Mouse (Mus musculus) gastrocnemius, postnatal 36 days (tissue): ENCODE measurements at regions not wholly inside any gene's neighbourhood (a gene's known extent, or its start where the extent isn't known, plus 50 kb on each side); places are given as distances from the start of the nearest gene placed in this dataset.

ENCODE experiments used
- DNase-seq, 2 experiments: peaks; one replicate each; pipeline ENCODE4 v3.0.0; 2022
- intact Hi-C: fragments of 180-260 bp; cut with DNase I; formaldehyde crosslinking; loops from one replicate; pipeline ENCODE4 v1.15.1; 2025

DNA sequence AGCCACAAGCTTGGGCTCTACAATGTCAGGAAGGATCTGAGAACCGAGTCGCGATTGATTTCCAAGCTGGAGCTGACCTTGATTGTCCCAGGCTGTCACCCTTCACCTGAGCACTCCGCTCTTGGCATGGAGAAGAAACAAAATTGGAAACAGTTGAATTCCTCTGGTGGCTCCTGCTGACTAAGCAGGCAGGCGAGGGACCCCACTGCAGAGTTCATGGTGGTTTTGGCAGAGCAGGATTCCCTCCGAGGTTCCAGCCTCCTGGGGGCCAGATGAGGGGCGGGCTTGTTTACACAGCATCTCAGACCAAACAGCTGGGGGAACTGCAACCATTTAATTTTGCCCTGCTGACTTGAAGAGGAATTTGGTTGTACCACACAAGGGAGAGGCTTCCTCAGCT is 224.0 kb upstream of the Adamts9 start:
- DNase-seq: peak; percentile 21 to 25
- intact Hi-C loops: loop anchor here (10.0 kb wide), 1 partner anchor 222 kb away; the partner anchor contains the start of gene Adamts9

DNA sequence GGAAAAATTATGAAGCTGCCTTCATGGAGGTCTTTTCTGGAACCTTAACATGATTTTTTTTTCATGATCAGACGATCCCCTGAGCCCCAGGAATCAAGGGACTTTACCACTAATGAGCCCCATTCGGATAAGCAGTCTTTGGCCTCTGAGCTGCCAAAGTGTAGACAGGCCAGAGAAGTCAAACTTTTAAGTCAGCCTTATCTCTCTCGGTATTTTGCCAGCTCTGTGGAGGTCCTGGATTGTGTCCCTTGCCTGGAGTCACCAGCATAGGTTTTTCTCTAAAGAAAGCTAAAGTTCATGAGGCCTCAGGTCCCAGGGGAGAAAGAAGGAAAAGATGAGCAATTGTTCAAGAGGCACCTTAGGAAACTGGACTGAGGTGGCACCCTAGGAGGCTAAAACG is 222.7 kb upstream of the Adamts9 start:
- no peak for DNase-seq
- intact Hi-C loops: loop anchor here (10.0 kb wide), 1 partner anchor 221 kb away; the partner anchor contains the start of gene Adamts9

DNA sequence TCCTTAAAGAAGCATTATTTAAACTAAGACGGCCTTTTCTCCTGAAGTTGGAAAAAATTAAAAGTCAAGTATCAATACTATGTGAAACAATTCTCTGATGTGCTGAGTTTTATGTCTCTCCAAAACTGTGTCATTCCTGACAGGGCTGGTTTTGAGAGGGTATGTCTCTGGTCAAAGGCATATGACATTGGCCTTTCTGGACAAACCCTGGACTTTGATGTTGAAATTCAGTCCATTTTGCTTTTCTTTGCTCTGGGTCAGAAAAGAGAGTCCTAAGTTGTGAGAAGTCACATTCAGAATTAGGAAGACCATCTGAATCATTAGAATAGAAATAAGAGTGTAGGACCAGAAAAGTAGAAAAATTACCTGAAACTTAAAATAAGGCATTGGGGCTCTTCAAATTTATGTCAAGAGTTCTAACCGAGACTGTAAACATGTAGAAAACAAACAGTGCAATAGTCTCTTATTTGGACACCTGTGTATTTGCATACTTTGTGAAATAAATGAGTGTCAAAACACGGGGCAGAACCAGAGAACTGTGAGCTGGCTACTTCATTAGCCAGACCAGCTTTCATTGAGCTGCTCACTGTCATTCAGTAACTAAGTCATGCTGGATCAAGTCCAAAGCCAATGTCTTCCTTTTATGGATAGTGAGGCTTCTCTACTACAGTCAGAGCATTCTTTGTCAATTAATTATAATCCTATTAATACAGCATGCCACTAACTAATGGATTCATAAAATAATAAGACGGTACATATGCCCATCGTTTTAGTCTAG is 209.3 kb upstream of the Adamts9 start:
- DNase-seq: no peak
- intact Hi-C loops: no loop called here

DNA sequence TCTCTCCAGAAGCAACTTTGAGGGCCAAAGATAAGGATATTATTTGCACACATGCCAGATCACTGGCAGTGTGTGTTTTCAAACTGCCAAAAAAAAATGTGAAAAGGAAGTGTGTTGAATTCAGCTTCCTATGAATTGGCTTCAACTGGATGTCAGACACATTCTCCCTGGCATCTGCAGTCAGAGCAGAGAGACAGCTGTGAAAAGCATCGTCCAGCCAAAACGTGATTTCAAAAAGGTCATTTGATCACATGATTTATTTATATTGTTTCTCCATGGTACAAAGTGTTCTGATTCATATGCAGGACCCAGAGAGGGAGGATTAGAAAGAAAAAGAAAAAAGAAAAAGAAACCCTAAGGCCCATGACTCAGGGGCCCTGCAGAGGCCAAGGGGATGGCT is 207.2 kb upstream of the Adamts9 start:
- no peak for DNase-seq
- intact Hi-C loops: no loop called here

DNA sequence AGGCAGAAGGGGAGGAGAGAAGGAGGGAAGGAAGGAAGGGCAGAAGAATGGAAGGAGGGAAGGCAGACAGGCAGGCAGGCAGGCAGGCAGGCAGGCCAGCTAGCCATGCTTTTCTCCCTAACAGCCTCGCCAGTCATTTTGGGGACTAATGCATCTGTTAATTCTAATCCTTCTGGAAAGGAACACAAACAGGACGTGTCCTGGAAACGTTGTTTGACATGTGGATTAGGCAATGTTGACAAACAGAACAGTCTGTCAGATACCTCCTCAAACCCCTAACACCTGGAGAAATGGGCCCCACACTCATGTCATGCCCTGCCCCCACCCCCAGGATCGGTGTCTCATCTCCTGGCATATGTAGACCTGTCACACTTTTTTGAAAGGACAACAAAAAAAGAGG is 206.7 kb upstream of the Adamts9 start:
- intact Hi-C loops: no loop called here
- DNase-seq: no peak

DNA sequence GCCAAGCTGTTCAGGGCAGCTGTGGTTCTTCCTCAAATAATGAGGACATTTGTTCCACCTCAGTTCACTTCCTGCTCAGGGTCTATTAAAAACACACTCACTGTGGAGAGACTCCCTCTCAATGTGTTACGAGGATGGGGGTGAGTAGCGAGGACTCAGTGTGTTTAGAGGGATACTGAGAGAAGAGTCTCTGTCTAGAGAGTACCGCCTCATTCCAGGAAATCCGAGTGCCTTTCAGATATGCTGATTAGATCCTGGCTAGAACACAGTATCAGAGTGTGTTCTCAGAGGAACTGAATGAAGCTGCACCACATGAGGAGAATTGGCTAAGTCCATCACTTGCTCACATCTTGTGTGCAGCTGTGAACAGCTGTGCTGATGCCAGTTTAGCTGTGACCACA is 197.0 kb upstream of the Adamts9 start:
- intact Hi-C loops: no loop called here
- no peak for DNase-seq

DNA sequence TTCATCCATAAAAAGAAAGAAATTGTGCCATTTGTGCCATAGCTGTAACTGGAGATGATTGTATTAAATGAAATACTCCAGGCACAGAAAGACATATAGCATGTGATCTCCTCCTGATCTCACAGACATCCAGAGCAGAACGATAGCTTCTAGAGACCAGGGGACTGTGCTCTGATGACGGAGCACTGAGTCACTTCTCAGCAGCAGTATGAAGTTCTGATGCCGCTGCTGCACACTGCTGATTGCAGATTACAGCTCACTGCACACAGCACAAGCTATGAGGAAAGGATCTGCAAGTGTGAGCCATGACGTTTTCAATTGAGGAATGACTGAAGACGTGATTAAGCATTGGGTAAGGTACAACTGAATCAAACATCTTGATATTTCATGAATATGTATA is 190.6 kb upstream of the Adamts9 start:
- intact Hi-C loops: no loop called here

DNA sequence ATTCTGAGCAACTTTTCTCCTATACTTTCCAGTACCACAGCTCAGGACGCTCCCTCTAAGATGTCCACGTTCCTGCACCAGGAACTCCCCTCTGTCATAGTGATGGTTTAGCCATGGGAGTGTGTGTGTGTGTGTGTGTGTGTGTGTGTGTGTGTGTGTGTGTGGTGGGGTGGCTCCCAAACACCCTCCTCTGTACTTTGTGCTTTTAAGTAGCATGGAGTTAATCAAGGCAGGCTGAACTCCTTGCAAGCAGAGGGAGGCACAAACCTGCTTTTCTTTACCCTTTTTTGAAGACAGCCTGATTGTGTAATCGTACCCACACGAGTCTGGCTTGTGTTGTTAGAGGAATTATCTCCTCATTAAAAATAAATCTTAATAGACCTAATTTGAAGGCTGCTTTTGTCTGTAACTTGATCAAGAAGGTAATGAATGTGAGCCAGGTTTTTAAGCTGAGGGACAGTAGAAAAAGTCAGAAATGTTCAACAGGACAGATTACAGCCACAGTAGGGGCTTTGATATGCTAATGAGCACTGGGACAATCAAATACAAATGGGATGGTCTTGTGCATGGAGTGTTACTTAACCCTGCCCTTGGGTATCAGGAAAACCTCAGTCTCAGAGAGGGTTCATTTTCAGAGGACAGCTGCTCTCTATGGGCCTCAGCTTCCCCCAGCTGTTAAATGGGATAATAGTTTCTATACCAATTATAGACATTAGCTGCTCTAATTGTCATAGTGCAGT is 187.8 kb upstream of the Adamts9 start:
- intact Hi-C loops: no loop called here
- no peak for DNase-seq

More for the DNA sequence above, 190.6 kb upstream of the Adamts9 start:
- no peak for DNase-seq

DNA sequence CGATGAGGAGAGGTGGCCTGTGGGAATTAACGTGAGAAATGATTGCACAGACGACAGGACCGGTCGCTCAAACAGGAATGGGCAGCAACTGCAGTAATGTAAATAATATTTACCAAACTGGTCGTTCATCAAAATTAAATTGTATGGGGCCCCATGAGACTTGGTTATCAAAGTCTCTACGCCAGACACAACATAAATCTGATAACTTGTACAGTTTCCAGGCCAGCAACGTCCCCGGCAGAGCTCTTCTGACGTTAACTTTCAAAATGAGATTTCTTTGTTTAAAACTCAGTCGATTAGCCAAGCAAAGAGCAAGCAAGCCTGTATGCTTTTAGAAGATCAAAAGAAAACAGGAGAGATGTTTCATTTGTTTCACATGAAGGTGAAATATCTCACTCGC is 176.2 kb upstream of the Adamts9 start:
- no peak for DNase-seq
- intact Hi-C loops: no loop called here

DNA sequence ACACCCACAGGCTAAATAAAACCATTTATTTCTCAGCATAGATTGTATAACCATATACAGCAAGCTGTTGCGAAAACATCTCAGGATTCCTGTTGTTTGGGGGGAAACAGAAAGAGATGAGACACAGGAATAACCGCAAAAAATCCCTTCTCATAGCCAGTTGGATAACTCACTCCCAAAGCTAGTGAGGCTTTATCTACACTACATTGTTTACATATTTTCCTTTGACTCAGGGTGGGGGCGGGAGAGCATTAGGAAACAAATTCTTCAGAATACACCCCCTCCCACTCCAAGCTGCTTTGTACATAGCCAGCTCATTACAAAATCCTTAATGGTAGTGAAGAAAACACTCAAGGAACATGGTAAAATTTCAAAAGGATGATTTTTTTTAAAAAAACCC is 170.1 kb upstream of the Adamts9 start:
- intact Hi-C loops: no loop called here
- DNase-seq: no peak

DNA sequence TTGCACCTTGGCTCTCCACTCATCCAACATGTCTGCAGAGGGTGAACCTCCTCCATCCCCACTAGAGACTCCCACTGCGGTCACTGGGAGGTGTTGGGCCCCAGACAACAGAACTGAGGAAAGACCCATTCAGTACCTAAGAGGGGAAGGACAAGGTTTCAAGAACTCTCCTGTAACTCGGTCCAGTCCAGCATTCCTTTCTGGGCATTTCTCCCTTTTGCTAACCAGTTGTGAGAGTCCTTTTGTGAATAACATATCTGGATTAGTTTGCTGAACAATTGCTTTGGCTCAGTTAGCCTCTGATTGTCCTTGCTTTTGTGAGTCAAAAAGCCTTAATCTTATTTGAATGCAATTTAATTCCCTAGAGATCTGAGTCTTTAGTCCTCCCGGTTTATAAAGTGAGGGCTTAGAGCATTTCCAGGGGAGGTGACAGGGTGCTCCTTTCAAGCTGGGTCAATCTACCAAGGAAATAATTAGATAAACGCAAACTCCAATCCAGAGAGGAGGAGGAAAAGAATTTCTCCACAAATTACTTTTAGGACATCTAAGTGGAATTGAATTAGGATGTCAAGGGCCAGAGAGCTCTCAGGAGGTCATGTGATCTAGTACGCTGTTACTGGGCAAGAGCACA is 151.6 kb upstream of the Adamts9 start:
- intact Hi-C loops: no loop called here
- DNase-seq: no peak

DNA sequence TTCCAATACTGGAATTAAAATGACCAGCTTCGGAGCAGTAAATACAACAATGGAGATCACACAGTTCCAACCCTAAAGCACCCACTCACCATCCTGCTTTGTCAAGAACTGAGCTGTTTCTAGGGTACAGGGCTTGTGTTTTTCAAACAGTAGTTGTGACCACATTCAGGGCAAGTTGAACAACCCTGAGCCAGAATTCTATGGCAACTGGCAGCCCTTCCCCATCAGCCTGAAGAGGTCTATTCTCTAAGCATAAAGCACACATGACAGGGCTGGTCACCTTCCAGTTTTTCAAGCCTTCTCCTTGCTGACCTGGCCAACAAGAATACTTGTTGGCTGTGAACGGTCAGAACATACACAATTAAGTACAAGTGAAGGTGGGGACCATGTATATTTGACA is 150.5 kb upstream of the Adamts9 start:
- intact Hi-C loops: no loop called here
- DNase-seq: no peak

DNA sequence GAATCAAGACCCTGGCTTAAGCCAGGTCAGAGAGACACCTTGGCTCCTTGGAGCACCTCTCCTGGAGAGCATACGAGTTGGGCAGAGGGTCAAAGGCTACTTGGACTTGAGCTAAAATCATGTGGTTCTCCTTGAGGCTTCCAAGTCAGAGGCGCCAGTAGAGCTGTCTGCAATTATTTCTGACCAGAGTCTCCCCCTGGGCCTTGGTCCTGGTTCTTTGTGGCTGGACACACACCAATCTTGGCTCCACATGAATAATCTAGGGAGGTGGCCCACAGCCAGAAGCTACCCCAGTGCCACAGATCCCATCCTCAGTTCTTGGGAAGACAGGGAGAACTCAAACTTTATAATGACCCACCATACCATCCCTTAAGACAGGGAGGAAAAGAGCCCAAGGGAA is 144.0 kb upstream of the Adamts9 start:
- intact Hi-C loops: no loop called here
- DNase-seq: no peak

DNA sequence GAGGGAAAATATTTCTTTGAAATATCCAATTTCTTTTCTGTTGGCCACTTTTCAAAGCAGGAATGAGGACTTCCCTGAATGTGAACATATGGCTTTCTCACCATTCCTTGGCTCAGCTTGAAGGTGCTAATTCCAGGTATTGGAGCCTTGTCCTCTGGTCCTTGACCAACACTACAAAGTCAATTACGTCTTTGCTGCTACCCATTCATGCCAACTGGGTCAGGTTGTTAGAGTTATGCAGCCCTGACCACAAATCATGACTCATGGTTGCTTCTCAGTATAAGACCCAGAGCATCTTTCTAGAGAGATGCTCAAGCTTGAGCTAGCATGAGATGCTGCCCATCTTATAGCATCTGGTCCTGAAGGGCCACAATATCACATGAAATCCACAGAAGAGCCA is 141.0 kb upstream of the Adamts9 start:
- DNase-seq: no peak
- intact Hi-C loops: no loop called here

DNA sequence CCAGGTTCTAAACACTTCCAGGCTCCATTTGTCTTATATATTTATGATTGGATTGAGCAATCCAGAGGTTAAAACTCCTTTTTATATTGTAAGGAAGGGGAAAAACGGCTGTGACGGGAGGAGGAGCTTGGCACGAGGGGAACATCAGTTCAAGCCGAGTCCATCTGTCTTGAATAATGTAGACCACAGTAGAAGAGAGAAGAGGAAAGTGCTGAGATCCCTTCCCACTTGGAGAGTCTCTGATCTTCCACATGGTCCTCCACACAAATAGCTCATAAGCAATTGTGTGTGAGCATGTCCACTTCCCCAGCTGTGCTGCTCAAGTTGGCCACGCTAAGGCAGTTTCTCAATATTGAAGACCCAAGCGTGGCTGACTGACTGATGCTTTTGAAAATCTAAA is 140.4 kb upstream of the Adamts9 start:
- intact Hi-C loops: no loop called here
- DNase-seq: no peak

DNA sequence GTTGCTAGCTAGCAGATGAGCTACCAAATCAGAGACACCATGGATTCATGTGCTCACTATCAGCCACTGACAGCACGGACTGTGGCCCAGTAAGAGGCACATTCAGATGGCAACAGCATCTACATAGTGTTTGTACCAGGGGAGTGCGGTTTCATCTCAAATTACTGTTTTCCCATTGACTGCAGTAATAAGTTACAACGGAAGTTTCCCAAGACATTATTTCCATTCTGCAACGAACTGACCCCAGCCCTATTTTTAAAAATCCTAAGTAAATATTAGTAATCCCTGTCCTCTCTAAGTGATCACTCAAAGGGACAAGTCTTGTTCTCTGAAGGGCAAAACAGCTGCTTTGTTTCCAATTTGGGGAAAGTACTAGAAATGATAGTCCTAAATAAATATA is 138.9 kb upstream of the Adamts9 start:
- DNase-seq: no peak
- intact Hi-C loops: no loop called here

DNA sequence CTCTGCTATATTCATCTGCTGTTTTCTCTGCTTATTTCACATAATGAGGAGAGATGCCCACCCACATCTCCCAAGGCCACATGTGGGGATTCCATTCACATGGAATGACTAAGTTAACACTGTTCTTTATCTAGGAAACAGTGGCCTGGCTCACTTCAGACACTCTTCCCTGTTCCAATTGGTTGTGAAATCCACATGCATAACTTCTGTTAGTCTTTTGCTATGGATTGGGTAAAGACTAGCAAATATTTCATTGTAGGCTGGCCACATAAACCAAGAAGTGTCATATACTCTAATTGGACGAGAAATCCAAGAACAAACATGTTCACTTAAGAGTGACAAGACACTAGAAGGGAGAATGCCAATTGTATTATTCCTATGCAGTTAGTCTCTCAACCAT is 133.4 kb upstream of the Adamts9 start:
- intact Hi-C loops: no loop called here
- DNase-seq: no peak

DNA sequence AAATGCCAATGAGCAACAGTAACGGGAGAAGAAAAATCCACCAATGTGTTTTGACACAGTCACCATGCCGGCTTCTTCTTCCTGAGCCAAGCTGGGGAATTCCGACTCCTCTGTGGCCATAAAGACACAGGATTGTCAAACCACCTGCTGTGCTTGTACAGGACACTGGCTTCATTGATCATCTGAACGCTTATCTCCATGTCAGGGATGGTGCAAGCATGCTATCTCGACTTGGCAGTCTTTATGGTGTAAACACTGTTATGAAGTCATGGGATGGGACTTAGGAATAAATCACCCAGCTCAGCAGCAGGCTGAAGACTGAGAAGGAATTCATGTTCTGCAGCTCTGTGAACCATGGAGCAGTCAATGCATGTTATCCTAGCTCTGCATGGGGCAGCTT is 132.6 kb upstream of the Adamts9 start:
- DNase-seq: no peak
- intact Hi-C loops: no loop called here

DNA sequence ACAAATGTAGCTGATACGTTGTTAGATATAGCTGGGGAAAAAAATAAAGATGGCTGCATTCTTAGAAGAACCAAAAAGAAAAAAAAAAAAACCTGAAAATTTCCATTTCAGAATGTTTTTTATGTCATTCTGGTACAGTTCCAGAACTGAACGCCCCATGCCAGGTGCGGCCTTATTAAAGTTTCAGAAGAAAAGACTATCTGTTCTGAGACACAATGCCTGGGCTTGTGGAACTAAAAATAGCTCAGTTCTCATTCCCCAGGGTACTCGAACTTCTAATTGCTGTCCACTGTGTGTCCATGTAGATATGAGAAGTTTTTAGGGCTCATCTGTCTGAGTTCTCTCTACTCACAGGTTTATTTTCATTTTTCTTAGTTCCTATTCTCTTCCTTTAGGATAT is 131.7 kb upstream of the Adamts9 start:
- intact Hi-C loops: no loop called here
- DNase-seq: no peak

DNA sequence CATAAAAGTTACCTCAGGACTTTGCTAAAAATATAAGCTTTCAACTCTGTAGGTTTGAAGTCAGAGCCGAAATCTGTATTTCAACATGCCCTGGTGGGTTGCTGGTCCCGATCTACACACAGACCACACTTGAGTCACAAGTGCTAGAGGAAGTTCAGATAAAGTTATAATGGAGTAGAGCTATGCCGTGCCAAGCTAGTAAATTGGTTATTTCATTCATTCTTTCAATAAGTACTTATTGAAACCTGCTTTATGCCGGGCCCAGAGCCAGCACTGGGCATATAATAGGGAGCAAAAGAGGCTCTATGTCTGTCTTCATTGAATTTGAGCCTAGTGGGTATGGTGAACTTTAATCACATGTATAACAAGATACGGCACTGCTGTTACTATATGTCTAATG is 127.6 kb upstream of the Adamts9 start:
- no peak for DNase-seq
- intact Hi-C loops: no loop called here

DNA sequence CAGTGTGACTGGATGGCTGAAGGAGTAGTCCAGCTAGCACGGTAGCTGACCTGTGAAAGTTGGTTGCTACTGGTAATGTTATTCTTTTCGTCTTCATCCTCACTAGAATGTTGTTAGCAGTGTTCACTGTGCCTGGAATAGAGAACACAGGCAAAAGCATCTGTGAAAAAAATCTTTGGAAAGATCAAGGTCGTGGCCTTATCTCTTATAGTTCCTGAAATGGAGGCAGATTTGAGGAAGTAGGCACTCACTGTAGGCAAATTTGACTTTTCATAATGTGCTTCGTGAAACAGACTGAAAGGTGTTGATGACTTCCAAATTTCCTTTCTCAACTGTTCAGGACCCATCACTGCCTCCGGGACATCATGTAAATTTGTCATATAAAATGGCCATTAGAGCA is 124.5 kb upstream of the Adamts9 start:
- intact Hi-C loops: no loop called here
- no peak for DNase-seq
